Mouse (Mus musculus): ENCODE measurements around the gene Rims4.
A peak's percentile ranks its signal among the peaks of the same experiment; 100 is the strongest.

Rims4 gene

DNA sequence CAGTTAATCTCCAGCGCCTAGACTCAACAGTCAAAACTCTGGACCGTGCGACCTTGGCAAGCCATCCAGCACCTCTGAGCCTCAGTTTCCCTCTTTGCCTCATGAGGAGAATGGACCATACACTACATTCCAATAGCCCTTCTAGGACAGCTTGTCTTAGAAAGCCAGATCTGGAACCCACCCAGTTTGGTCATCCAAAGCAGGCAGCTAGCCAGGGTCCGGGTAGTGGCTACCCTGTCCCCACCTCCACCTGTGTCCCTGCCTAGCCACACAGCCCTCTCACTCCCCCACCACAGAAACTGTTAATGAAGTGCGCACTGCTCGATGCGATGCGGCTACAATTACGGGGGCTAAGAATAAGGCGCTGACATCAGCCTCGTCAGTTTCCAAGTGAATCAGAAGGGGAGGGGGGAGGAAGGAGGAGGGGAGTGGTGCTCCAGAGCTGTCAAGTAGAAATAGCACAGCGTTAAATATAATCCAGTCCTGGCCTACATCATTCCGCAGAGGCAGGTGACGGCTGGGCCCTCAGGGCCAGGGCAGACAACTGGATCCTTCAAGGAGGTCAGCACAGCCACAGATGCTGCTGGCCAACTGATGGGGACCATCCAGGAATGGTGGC lies 6.5 kb downstream of the Rims4 start:
- DNase-seq (ENCODE audit: low read depth): no peak

DNA sequence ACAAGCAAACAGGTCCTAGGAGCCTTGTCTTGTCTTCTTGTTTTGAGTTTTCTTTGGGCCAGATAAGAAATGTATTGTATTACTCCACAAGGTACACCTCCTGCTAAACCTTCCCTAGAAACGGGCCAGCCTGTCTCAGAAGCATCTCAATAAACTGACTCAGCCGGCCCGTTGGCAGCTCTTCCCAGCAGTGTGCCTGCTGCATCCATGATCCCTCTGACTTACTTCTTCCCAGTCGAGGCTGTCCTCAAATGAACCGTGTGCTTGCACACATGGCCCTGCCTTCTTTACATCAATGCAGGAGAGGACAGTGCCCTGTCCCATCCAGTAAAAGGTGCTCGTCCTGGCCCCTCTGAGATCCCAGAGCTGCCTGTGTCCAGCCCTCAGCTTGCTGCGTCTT lies 8.9 kb downstream of the Rims4 start:
- DNase-seq (ENCODE audit: low read depth): no peak

DNA sequence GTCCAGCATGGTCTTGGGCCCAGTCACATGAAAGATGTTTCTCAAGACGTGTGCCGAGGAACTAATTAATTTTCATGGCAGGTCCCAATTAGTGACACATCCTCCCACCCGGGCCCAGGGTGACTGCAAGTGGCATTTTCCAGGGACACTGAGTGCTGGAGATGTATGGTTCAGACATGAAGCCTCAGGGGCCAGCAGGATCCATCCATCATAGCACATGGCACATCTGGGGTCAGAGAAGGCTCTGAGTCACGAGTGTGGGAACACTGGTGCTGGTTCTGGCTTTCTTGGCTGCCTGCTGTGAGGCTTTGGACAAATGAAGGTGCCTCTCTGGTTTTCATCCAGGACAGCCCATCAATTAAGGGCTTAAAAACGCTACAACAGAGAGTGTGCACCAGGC lies 11.4 kb downstream of the Rims4 start:
- peak; percentile 6 for DNase-seq (ENCODE audit: low read depth)

GRCm38 (mm10) chr2:163904323-163904722 lies 14.2 kb downstream of the Rims4 start:
- no peak for DNase-seq (ENCODE audit: low read depth)

- peak; percentile 25 for DNase-seq (ENCODE audit: low read depth)
These were observed 15.0 kb downstream of the Rims4 start for GRCm38 (mm10) chr2:163903461-163903860.

GRCm38 (mm10) chr2:163902448-163902847 lies 16.0 kb downstream of the Rims4 start:
- no peak for DNase-seq (ENCODE audit: low read depth)

DNA sequence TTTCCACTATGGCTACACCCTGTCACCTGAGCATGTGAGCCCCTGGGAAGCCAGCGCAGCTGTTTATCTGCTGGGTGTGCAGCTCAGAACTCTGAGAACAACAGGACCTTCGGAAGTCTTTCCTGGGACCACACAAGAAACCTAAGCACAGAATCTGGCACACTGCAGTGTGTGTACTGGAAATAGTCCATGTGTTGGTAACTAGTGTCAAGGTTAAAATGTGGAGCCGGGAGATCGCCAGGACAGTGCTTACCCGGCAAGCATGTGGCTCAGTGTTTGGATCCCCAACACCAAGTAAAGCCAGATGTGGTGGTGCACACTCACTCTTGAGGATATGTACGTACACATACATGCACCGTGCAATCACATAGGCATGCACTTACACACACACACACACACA lies 17.4 kb downstream of the Rims4 start:
- peak; percentile 18 for DNase-seq (ENCODE audit: low read depth)

- DNase-seq (ENCODE audit: low read depth): no peak
These were observed 18.5 kb downstream of the Rims4 start for GRCm38 (mm10) chr2:163899910-163900411.

GRCm38 (mm10) chr2:163897988-163898535 lies 20.4 kb downstream of the Rims4 start:
- DNase-seq (ENCODE audit: low read depth): no peak

- no peak for DNase-seq (ENCODE audit: low read depth)
These were observed 21.5 kb downstream of the Rims4 start for GRCm38 (mm10) chr2:163897026-163897425.

- DNase-seq (ENCODE audit: low read depth): no peak
These were observed 23.3 kb downstream of the Rims4 start for GRCm38 (mm10) chr2:163895156-163895555.

DNA sequence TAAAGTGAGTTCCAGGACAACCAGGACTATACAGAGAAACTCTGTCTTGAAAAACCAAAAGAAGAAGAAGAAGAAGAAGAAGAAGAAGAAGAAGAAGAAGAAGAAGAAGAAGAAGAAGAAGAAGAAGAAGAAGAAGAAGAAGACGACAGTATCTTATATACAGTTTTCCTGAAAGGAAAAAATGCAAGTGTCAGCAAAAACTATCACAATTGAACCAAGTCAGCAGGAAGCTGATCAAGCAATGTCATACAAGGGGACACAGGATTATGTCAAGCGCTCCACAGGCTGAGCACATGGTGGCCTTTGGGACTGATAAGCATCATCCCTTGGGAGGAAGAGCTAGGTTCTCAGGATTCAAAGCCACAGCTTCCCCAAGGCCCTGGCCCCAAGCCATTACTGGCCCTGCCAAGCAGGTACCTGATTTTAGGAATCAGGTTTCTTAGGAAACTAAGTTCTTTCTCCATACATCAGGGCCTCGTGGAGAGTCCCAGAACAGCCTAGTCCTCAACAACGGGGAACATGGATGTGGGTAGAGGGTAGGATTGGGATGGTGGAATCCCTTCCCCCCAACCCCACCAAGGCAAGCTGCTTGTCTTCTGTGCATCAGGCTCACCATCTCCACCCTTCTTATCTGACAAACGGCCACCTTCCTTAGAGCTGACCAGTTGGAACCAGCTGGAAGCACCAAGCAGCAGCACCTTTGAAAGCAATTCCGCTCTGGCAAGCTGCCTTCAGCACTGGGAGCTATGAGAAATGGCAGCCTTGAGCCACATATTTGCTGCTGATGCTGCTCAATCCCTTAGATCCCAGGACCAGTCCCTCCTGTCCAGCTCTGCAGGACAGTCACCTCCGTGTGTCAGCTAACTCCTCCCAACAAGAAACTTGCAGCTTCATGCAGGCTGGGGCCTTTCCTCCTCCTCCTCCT lies 24.8 kb downstream of the Rims4 start:
- DNase-seq (ENCODE audit: low read depth): no peak

- no peak for DNase-seq (ENCODE audit: low read depth)
These were observed 27.2 kb downstream of the Rims4 start for GRCm38 (mm10) chr2:163891271-163891670.

- DNase-seq (ENCODE audit: low read depth): no peak
These were observed 27.9 kb downstream of the Rims4 start for GRCm38 (mm10) chr2:163890586-163890985.

DNA sequence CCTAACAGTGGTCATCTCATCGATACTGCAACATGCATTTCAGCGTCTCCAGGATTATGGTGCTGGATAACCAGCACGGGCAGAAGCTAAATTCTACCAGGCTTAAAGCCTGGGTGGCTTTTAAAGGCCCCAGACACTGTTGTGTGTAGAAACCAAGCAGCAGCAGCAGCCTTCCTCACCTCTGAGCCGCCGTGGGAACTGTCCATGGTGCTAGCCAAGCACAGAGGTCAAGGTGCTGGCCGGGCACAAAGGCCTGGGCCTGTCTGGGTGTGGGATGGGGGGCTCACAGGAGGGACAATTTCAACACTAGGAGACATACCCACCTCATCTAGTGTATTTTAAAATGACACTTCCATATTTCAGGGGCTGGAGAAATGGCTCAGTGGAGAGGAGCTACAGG lies 29.1 kb downstream of the Rims4 start:
- peak; percentile 39 for DNase-seq (ENCODE audit: low read depth)

GRCm38 (mm10) chr2:163882859-163883652 lies 35.4 kb downstream of the Rims4 start:
- DNase-seq (ENCODE audit: low read depth): no peak

- peak; percentile 21 for DNase-seq (ENCODE audit: low read depth)
These were observed 37.6 kb downstream of the Rims4 start for GRCm38 (mm10) chr2:163880891-163881290.

DNA sequence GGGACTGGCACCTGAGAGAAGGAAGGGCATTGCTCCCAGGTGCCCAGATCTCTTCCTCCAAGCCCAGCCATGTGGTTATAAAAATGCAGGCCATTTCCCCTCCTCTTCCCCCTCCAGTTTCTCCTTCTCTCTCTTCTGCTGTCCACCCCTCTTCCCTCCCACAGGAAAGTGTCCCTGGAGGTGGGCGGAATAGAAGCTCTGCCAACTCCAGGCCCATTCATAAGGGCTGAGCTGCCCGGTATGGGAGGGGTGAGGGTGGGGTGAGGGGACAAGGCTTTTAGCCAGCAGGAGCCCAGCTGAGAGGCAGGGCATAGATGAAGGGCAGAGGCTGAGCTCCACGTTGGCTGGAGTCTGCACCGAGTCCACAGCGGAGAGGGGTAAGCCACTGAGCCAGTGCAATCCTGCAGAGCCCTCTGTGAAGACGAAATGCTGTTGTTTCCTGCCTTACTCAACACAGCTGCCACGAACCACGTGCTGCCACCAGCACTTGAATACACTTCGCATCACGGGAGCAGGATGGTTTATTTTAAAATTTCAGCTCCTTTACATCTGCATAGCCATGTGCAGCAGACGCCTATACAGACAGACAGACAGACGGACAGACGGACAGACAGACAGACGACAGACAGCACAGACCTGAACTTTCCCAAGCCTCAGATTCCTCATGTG lies 41.5 kb downstream of the Rims4 start:
- no peak for DNase-seq (ENCODE audit: low read depth)

DNA sequence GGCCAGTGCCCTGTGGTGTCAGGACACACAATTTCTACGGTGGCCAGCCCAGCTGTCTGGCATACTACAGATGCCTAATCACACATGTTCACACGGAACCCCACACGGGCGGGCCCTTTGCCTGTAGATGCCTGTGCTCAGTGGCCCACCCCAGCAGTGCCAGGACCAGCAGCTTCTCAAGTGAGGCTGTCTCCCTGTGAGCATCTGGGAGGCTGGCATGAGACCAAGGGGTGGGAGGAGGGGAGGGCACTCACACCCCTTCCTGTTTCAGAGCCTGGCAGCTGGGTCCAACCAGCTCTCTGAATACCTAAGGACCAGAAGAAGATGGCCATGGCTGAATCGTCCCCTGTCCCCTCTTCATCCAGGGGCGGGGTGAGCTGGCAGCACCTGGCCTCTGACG lies 43.0 kb downstream of the Rims4 start:
- DNase-seq (ENCODE audit: low read depth): peak; percentile 45

DNA sequence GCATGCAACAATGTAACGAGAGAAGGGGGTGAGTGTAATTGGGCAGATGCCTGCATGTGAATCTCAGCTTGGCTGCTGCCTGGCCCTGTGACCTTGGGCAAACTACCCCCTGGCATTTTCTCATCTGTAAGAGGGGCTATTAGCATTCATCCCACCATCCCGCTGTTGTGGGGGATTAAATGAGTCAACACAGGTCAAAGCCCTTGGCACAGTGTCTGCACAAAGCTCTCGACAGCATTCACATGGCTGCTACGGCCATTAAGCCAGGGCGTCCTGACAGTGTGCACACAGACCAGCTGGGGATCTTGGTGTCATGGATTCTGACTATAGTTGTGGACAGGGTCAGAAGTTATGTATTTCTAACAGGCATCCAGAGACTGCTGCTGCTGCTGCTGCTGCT lies 43.6 kb downstream of the Rims4 start:
- DNase-seq (ENCODE audit: low read depth): no peak

DNA sequence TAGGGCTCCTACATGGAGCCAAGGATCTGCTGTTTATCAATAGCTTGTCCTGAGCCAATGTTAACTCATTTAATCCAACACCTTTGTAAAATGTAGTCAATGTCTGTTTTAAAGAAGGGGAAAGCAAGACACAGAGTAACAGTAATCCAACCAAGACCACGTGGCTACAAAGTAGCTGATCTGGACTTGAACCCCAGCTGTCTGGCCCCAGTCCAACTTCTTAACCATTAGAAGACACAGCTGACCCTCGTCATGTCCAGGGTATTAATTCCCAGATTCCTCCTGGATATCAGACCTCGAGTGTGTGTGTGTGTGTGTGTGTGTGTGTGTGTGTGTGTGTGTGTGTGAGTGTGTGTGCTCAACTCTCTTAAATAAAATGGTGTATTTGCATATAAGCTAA lies 46.6 kb downstream of the Rims4 start:
- DNase-seq (ENCODE audit: low read depth): no peak

DNA sequence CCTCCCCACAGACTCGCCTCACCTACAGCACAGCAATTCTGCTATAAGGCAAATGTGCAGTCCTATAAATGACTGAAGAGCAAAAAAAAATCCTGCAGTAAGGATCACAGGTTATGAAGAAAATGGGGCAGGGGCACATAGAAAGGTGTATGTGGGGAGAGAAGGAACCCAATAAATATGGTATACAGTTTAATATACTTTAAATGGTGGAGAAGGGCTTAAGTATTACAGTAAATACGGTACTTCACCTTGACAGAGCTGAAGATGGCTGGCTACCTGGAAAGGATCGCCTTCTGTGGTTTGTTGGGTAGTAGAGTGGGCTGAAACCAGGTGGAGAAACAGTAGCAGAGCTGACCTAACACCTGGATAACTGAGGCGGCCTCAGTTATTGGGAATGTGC lies 47.2 kb downstream of the Rims4 start:
- no peak for DNase-seq (ENCODE audit: low read depth)

Data from NIH3T3 (cell line).